Mouse (Mus musculus) mouse trophoblast stem cell (cell line): ENCODE measurements at regions not wholly inside any gene's neighbourhood (a gene's known extent, or its start where the extent isn't known, plus 50 kb on each side); places are given as distances from the start of the nearest gene placed in this dataset.
"Not testable (repeated sequence)": the region's sequence is repeated elsewhere in the genome, so short reads cannot be mapped to it uniquely, and the experiment has no call there.

Experiments used
- in situ Hi-C, 2 experiments: fragments of 300-500 bp; cut with MseI, MboI; formaldehyde crosslinking; loops; 2 replicates in 1 of 2; 3 replicates in 1 of 2; pipeline ENCODE4 v1.15.1; 2025

GRCm38 (mm10) chr10:46072550-46073470 is 495.2 kb downstream of the Hace1 start:
- in situ Hi-C loops, result no loop called here

- in situ Hi-C loops, result no loop called here
Observed at GRCm38 (mm10) chr10:46087766-46088165, 510.1 kb downstream of the Hace1 start.

DNA sequence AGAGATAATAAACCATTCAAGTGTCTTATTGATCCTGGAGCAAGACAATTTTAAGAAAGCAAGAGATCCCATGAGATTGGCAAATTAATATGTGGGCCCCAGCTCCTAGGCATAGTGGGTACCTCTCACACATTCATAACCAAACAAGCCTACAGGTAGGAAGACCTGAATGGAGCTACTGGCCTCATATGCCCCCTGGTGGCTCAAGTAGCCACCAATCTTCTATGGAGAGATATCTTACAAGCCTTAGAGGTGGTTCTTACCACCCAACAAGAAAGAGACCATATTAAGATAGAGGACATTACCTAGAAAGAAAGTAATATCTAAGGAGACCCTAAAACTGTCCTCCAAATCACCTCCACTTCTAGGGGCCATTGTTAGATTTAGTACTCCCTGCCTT is 523.2 kb downstream of the Hace1 start:
- in situ Hi-C loops, result no loop called here

- in situ Hi-C loops, result no loop called here
Observed at GRCm38 (mm10) chr10:46108810-46109209, 531.2 kb downstream of the Hace1 start.

GRCm38 (mm10) chr10:46114631-46115130 is 537.1 kb downstream of the Hace1 start:
- in situ Hi-C loops, result no loop called here

DNA sequence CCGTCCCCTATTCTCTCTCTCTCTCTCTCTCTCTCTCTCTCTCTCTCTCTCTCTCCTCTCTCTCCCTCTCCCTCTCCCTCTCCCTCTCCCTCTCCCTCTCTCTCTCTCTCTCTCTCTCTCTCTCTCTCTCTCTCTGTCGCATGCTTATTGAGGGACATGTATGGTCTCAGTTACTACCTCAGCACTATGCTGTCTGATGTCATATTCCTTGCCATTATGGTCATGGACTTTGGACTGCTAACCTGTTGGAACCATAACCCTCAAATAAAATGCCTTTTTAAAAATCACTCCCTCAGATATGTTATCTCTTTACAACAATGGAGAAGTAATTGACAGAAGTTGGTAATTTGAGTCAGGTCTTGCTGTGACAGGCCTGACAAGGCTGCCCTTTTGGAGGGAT is 544.8 kb downstream of the Hace1 start:
- in situ Hi-C loops, result not testable (repeated sequence)

DNA sequence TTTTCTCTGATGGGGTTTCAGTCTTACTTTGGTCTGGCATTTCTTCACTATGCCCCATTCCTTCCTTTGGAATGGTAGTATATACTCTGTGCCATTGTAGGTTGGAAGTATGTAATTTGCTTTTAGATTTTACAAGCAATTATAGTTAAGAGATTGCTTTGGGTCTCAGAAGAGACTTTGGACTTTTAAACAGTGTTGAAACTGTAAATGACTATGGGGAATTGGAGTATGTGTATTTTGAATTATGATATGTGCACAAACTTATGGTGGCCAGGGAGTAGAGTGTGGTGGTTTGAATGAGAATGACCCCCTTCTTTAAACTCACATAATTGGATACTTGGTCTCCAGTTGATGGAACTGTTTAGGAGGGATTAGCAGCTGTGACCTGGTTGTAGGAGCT is 546.2 kb downstream of the Hace1 start:
- in situ Hi-C loops, result no loop called here

GRCm38 (mm10) chr10:46135120-46135748 is 557.6 kb downstream of the Hace1 start:
- in situ Hi-C loops, result no loop called here

- in situ Hi-C loops, result no loop called here
Observed at GRCm38 (mm10) chr10:46174035-46174434, 596.4 kb downstream of the Hace1 start.

DNA sequence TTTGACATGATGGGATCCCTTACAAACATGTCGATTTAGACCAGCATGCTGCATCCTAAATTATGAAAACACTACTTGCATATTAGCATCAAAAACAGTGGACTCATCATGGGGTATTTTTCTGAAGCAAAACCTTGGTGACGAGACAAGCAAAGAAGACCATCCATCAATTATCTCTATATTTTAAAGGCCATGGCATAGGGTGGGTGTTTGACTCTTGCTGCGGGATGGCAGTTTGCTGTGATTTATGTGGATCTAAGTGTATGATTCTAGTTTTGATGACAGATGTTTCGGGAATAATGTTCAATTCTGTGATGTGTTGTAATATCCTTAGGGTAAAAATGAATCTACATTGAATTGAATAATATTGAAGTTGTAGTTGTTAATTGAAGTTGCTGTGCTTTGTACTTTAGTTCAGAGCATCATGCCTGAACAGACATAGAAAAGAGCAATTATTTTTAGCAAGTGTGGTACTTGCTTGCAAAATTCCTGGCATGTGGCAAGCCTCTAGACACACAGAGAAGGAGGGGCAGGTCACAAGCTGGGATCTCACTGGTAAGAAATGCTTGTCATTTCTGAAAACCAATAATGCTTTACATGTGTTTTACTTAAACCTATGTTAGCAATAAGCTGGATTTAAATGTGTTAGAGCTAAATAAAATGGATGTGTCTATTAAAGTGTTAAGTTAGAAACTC is 608.3 kb downstream of the Hace1 start:
- in situ Hi-C loops, result no loop called here

DNA sequence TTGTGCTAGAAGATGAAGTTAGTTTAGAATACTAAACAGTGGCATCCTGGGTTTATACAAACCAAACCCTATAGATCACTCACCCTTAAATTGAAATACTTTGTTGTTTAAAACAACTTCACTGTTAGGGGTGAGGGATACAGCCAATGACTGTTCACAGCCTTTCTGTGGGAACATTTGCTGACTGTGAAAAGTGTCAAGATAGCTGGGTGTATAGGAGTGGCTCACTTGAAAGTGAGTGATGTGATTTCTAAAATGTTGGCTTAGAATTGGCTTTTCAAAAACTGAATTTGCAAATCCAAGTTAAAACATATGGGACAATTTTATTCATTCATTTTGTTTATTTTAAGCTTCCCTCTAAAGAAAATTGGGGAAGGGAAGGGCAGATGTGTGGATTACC is 616.5 kb downstream of the Hace1 start:
- in situ Hi-C loops, result no loop called here

GRCm38 (mm10) chr10:46226837-46227402 is 649.3 kb downstream of the Hace1 start:
- in situ Hi-C loops, result no loop called here

GRCm38 (mm10) chr10:46229608-46230007 is 652.0 kb downstream of the Hace1 start:
- in situ Hi-C loops, result no loop called here

GRCm38 (mm10) chr10:46235581-46235980 is 658.0 kb downstream of the Hace1 start:
- in situ Hi-C loops, result no loop called here

DNA sequence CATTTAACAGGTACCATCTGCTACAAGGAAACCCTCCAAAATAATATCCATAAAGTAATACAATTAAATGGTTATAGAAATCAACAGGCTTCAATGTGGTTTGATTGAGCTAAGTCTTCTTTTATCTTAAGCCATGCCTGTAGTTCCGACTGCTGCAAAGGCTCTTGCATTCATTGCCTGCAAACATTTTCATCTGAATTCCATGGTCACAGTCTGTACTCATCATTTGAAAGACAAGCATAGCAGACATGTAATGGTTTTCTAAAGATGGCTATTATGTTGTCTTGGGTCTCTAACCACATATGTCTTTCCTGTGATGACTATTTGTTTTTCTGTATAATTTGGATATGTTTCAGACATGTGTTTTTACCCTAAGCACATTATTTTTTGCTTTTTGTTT is 677.9 kb downstream of the Hace1 start:
- in situ Hi-C loops, result no loop called here

- in situ Hi-C loops, result no loop called here
Observed at GRCm38 (mm10) chr10:46269710-46270109, 692.1 kb downstream of the Hace1 start.

- in situ Hi-C loops, result no loop called here
Observed at GRCm38 (mm10) chr10:46273846-46274245, 696.2 kb downstream of the Hace1 start.

GRCm38 (mm10) chr10:46294290-46294689 is 716.7 kb downstream of the Hace1 start:
- in situ Hi-C loops, result no loop called here

- in situ Hi-C loops, result no loop called here
Observed at GRCm38 (mm10) chr10:46298352-46298751, 720.7 kb downstream of the Hace1 start.

- in situ Hi-C loops, result no loop called here
Observed at GRCm38 (mm10) chr10:46299521-46299920, 721.9 kb downstream of the Hace1 start.

DNA sequence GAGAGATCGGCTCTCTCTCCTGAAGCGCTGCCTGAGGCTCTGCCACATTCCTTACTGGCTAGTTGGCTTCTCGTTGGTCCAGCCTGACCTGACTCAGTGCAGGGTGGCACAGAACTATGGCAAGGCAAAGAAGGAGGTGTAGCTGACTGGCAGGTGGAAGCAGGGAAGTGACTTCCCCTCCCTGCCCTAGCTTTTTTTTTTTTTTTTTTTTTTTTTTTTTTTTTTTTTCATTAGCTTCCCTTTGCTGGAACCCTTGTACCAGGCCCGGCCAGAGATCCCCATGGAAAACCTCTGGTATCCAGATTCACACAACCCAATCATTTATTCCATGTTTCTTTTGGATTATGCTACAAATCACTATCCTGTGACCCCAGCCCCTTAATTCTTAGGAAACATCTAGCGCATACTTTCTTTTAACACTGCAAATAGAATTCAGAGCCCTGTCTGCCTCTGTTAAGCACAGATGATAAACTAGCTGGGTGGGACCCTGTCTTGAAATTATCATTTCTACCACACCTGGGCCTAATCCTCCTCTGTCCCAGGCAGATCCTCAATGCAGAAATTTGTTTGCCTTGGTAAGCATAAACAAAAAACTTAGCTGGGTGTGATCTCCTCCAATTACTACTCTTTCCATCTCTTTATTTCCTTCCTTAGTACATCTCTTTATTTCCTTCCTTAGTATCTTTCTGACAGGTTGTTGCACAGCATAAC is 742.9 kb downstream of the Hace1 start:
- in situ Hi-C loops, result no loop called here
